ENCODE assay signal across 20 mouse cellular contexts in genomic region chr15:78075921-78076320, GRCm38 (mm10). TPM values are rescaled to one million over a fixed set of nuclear protein-coding genes. Genes with fewer than 3 reads are reported as not detected.
"Had no signal": no experiment of that assay in that cellular context is flagged by ENCODE, and none has a peak within 500 bp of the region (broad histone marks: within the 10 kb centered on the region; RNA-seq: fewer than 3 reads in every experiment).

No protein-coding gene starts in this region.

- DNase-seq: cerebellum, adult 2 months; cerebellum, adult 8-10 months; cerebellum, adult 9-10 months; cerebellum, adult 9-11 months; cerebellum, postnatal 25 days; embryo, embryonic 11 days; forebrain, postnatal 0 days; gastrocnemius, adult 2 months; gastrocnemius, postnatal 10 days; gastrocnemius, postnatal 14 days; gastrocnemius, postnatal 25 days; gastrocnemius, postnatal 36 days; heart, adult 11 months; heart, adult 18-20 months; heart, adult 2 months had no signal

RNA-seq across cellular contexts. Expression of gene Cacng2, which starts 43.9 kb away (rescaled TPM):
- total RNA-seq: common myeloid progenitor, adult 5-6 weeks; gastrocnemius, adult 18-20 months; gastrocnemius, adult 2 months; gastrocnemius, adult 8-10 months; gastrocnemius, postnatal 14 days; gastrocnemius, postnatal 25 days; gastrocnemius, postnatal 36 days; granulocyte monocyte progenitor cell, adult 5-6 weeks; heart, adult 18-20 months; heart, adult 2 months; heart, adult 8-10 months had no signal
